Mouse (Mus musculus) intestine, embryonic 14.5 days (tissue): ENCODE measurements at regions not wholly inside any gene's neighbourhood (a gene's known extent, or its start where the extent isn't known, plus 50 kb on each side); places are given as distances from the start of the nearest gene placed in this dataset.

Experiments
- ATAC-seq: fragments of 200-750 bp; cut with Nextera tagmentation; replicated peaks from 2 replicates; pipeline ENCODE4 v1.8.0; 2017; ENCODE audit warnings: low read depth, moderate number of reproducible peaks, moderate TSS enrichment, moderate library complexity; ENCODE audit not compliant: low FRiP score, low TSS enrichment
- DNase-seq: peaks from one replicate; pipeline ENCODE4 v3.0.0-alpha.2; 2018; ENCODE audit warnings: low spot score
- H3K27ac ChIP-seq: fragments of 300-500 bp; sonication (generic); 2 replicates; pipeline ENCODE4 v1.5.1; 2014; ENCODE audit warnings: low read depth, mild to moderate bottlenecking, control low read depth
- H3K27me3 ChIP-seq: fragments of 300-500 bp; sonication (generic); replicated peaks from 2 replicates; pipeline ENCODE4 v1.6.1; 2014; ENCODE audit warnings: low read length, control low read depth; ENCODE audit not compliant: control insufficient read depth, insufficient read depth
- H3K36me3 ChIP-seq: fragments of 300-500 bp; sonication (generic); 2 replicates; pipeline ENCODE4 v1.6.1; 2014; ENCODE audit warnings: low read length, control low read depth; ENCODE audit not compliant: control insufficient read depth, insufficient read depth
- H3K4me1 ChIP-seq: fragments of 300-500 bp; sonication (generic); replicated peaks from 2 replicates; pipeline ENCODE4 v1.6.1; 2014; ENCODE audit warnings: low read length, control low read depth, mixed read lengths; ENCODE audit not compliant: control insufficient read depth, insufficient read depth
- H3K4me2 ChIP-seq: fragments of 300-500 bp; sonication (generic); 2 replicates; pipeline ENCODE4 v1.6.1; 2014; ENCODE audit warnings: low read length
- H3K4me3 ChIP-seq: fragments of 300-500 bp; sonication (generic); 2 replicates; pipeline ENCODE4 v1.5.1; 2014; ENCODE audit warnings: low read depth, low read length, control low read depth, mixed read lengths
- H3K9ac ChIP-seq: fragments of 300-500 bp; sonication (generic); 2 replicates; pipeline ENCODE4 v1.6.1; 2014; ENCODE audit warnings: mild to moderate bottlenecking, low read length
- H3K9me3 ChIP-seq: fragments of 300-500 bp; sonication (generic); 2 replicates; pipeline ENCODE4 v1.6.1; 2016; ENCODE audit warnings: low read length, control low read depth; ENCODE audit not compliant: control insufficient read depth
- WGBS: fragments of 180-500 bp; shearing (Covaris S2); extraction: QIAGEN DNeasy Blood & Tissue Kit; methylation state at CpG from one replicate; pipeline ENCODE4 v1.1.7; 2014; 5-methylcytosine and 5-hydroxymethylcytosine counted together

- no peak for DNase-seq
- H3K4me3 ChIP-seq = no peak overlapping the region
- H3K4me1 ChIP-seq = no peaks in the 10 kb centered on the region
- no peaks in the 10 kb centered on the region for H3K9me3 ChIP-seq
- no peak overlapping the region for H3K27ac ChIP-seq
- no peak overlapping the region for H3K4me2 ChIP-seq
- 55% methylated on average over 13 of the region's 13 CpGs for WGBS
- no peak overlapping the region for H3K9ac ChIP-seq
- H3K36me3 ChIP-seq = no peaks in the 10 kb centered on the region
- H3K27me3 ChIP-seq = no peaks in the 10 kb centered on the region
- ATAC-seq = no peak
These were observed 61.7 kb upstream of the Enpp6 start for GRCm38 (mm10) chr8:46924787-46925548.

GRCm38 (mm10) chr8:46928718-46929117, 58.0 kb upstream of the Enpp6 start:
- DNase-seq = no peak
- H3K4me2 ChIP-seq = no peak overlapping the region
- WGBS = 71% methylated on average over 6 of the region's 6 CpGs
- H3K4me3 ChIP-seq = no peak overlapping the region
- no peak overlapping the region for H3K27ac ChIP-seq
- no peaks in the 10 kb centered on the region for H3K27me3 ChIP-seq
- no peak for ATAC-seq
- no peaks in the 10 kb centered on the region for H3K36me3 ChIP-seq
- H3K4me1 ChIP-seq = no peaks in the 10 kb centered on the region
- no peak overlapping the region for H3K9ac ChIP-seq
- no peaks in the 10 kb centered on the region for H3K9me3 ChIP-seq

- no peak for ATAC-seq
These were observed 57.0 kb upstream of the Enpp6 start for GRCm38 (mm10) chr8:46929678-46930077.

GRCm38 (mm10) chr8:46931267-46931666, 55.4 kb upstream of the Enpp6 start:
- ATAC-seq (no peak), DNase-seq (no peak)
- H3K9ac ChIP-seq = no peak overlapping the region
- 86% methylated on average over 6 of the region's 6 CpGs for WGBS
- H3K36me3 ChIP-seq = no peaks in the 10 kb centered on the region
- H3K4me1 ChIP-seq = no peaks in the 10 kb centered on the region
- no peak overlapping the region for H3K4me3 ChIP-seq
- H3K9me3 ChIP-seq = no peaks in the 10 kb centered on the region
- no peaks in the 10 kb centered on the region for H3K27me3 ChIP-seq
- no peak overlapping the region for H3K4me2 ChIP-seq
- no peak overlapping the region for H3K27ac ChIP-seq

More at GRCm38 (mm10) chr8:46929678-46930077, 57.0 kb upstream of the Enpp6 start:
- 86% methylated on average over 6 of the region's 6 CpGs for WGBS
- Histone ChIP-seq H3K9me3 (no peaks in the 10 kb centered on the region), H3K4me1 (no peaks in the 10 kb centered on the region), H3K9ac (no peak overlapping the region), H3K27me3 (no peaks in the 10 kb centered on the region), H3K4me2 (no peak overlapping the region), H3K27ac (no peak overlapping the region), H3K36me3 (no peaks in the 10 kb centered on the region), H3K4me3 (no peak overlapping the region)
- DNase-seq = no peak

- H3K4me1 ChIP-seq = no peaks in the 10 kb centered on the region
- no peak for ATAC-seq
- H3K9me3 ChIP-seq = no peaks in the 10 kb centered on the region
- H3K4me2 ChIP-seq = no peak overlapping the region
- no peaks in the 10 kb centered on the region for H3K36me3 ChIP-seq
- no peaks in the 10 kb centered on the region for H3K27me3 ChIP-seq
- no peak overlapping the region for H3K27ac ChIP-seq
- H3K4me3 ChIP-seq = no peak overlapping the region
- no peak overlapping the region for H3K9ac ChIP-seq
- no peak for DNase-seq
These were observed 53.4 kb upstream of the Enpp6 start for GRCm38 (mm10) chr8:46933256-46933655.

GRCm38 (mm10) chr8:46934254-46934653, 52.4 kb upstream of the Enpp6 start:
- 69% methylated on average over 9 of the region's 9 CpGs for WGBS
- no peaks in the 10 kb centered on the region for H3K27me3 ChIP-seq
- no peak overlapping the region for H3K4me2 ChIP-seq
- no peak overlapping the region for H3K4me3 ChIP-seq
- H3K4me1 ChIP-seq = no peaks in the 10 kb centered on the region
- no peak overlapping the region for H3K27ac ChIP-seq
- H3K9ac ChIP-seq = no peak overlapping the region
- no peaks in the 10 kb centered on the region for H3K9me3 ChIP-seq
- DNase-seq (no peak), ATAC-seq (no peak)
- H3K36me3 ChIP-seq = no peaks in the 10 kb centered on the region

- H3K4me3 ChIP-seq = no peak overlapping the region
These were observed 51.8 kb upstream of the Enpp6 start for GRCm38 (mm10) chr8:46934898-46935297.

GRCm38 (mm10) chr8:46936039-46936438, 50.6 kb upstream of the Enpp6 start:
- Histone ChIP-seq H3K9me3 (peaks cover 4% of the 10 kb centered on the region; the same call in 1 of the 2 replicates), H3K4me2 (0 out of 2 replicates have a peak overlapping the region, but pooled peaks have one; percentile 9), H3K4me3 (no peak overlapping the region), H3K27ac (no peak overlapping the region), H3K27me3 (no peaks in the 10 kb centered on the region), H3K9ac (no peak overlapping the region), H3K4me1 (no peaks in the 10 kb centered on the region), H3K36me3 (no peaks in the 10 kb centered on the region)
- 30% methylated on average over 8 of the region's 8 CpGs for WGBS
- ATAC-seq = 0 out of 2 replicates have a peak, but pooled peaks have one; percentile 15
- no peak for DNase-seq

More at GRCm38 (mm10) chr8:46934898-46935297, 51.8 kb upstream of the Enpp6 start:
- Histone ChIP-seq H3K4me2 (no peak overlapping the region), H3K36me3 (no peaks in the 10 kb centered on the region), H3K9ac (no peak overlapping the region), H3K9me3 (no peaks in the 10 kb centered on the region), H3K27ac (no peak overlapping the region), H3K27me3 (no peaks in the 10 kb centered on the region), H3K4me1 (no peaks in the 10 kb centered on the region)
- DNase-seq = no peak
- ATAC-seq = peak; percentile 77; the same call in 1 of the 2 replicates
- WGBS = 24% methylated on average over 9 of the region's 9 CpGs
